Mouse (Mus musculus) adrenal gland (tissue): ENCODE measurements around the gene Tmem80.

Experiments used
- intact Hi-C: fragments of 180-260 bp; cut with DNase I; formaldehyde crosslinking; loops from one replicate; pipeline ENCODE4 v1.15.1; 2025
- long read RNA-seq, 2 experiments: library from polyadenylated mRNA; unstranded; transcript quantifications; one replicate each; pipeline ENCODE4 v2.0.0; 2020; ENCODE audit warnings: borderline replicate concordance in 1 of 2; ENCODE audit not compliant: insufficient replicate concordance in 1 of 2

Gene Tmem80
- long read RNA-seq, experiment 1, partial matches to known transcripts, result 0 of 13 reads
- long read RNA-seq, experiment 1, other reads (novel, unspliced or antisense), result 3 of 13 reads
- long read RNA-seq, experiment 2, transcript Tmem80-203 (3 exons, 669 nt), result major isoform, 11 of 17 reads
- long read RNA-seq, experiment 2, partial matches to known transcripts, result 0 of 17 reads
- long read RNA-seq, experiment 2, other reads (novel, unspliced or antisense), result 1 of 17 reads

DNA sequence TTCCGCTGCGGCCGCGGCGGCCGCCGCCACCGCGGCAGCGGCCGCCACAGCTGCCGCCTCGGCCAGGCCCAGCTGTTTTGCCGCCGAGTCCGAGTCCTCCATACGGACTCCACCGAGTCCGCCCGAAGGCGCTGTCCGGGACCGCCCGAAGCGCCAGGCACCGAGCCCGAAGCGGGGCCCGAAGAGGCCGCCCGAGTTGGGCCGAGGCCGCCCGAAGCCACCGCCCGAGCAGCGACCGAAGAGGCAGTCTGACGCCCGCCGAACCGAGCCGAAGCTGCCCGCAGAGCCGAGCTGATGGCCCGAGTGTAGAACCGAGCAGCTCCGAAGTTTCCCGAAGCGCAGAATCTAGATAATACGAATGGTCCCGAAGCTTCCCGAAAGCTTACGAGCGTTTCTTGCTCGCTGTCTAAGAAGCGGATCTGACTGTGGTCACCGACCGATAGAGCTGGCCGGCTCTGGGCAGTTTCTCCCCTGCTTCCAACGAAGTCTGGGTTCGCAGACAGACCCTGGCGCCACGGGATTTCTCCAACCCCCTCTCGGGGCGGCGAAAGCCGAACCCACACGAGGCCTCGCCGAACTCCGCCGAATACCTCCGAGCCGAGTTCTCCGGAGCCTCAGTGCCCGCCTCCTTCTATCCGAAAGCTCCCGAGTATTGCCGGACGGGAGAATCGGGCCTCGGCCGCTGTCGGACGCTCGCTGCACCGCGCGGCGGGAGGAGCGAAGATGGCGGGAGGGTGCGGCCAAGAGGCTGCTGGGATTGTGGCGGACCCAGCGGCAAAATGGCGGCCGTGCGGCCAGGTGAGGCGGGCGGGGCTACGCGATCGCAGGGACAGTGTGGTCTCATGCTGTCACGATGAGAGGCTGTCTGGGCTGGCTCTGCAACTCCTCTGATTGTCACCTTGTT, at the start of gene Tmem80, which contains the start of gene Deaf1:
Gene Tmem80, plus strand, starts transcription at position 271 of the 904 bp plus-strand sequence.
Gene Deaf1, minus strand, starts transcription at position 222 of the 904 bp plus-strand sequence.
- intact Hi-C loops, result no loop called here

DNA sequence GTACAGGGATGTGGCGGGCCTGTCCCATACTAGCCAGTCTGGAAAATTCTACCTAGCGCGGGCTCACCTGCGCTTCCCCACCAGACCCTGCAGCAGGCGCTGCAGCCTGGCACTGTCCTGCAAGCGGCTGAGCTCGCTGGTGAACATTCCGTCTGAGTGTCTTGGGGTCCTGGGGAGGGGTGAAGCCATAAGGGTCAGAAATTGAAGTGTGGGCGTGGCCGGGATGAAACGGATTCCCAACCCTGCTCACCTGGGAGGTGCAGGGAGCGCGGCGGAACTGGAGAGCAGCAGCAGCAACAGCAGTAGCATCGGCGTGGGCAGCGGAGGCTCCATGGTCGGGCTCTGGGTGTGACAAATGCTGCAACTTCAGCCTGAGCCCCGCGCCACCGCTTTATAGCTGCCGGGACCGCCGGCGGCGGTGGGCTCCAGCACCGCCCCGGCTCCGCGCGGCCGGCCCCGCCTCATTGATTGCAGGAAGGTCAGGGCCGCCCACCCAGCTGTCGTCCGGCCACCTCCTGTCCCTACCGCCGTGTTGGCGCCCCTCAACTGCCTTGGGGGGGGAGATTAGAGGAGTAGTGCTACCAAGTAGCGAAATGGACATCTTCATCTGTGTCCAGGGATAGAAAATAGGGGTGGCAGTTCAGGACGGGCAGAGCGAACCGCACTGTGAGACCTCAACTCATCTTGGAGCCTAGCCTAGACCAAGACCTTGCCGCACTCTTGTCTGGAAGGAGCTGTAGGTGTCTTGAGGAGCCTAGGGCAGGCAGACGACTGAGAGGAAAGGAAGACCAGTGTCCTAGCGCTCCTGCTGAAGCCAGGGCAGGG, 48.6 kb upstream of the Tmem80 start, which contains the start of gene Sct:
Gene Sct, minus strand, starts transcription at position 368 of the 825 bp plus-strand sequence.
- intact Hi-C loops, result loop anchor here (5.0 kb wide), 1 partner anchor 38 kb away; no protein-coding TSS in a partner anchor

DNA sequence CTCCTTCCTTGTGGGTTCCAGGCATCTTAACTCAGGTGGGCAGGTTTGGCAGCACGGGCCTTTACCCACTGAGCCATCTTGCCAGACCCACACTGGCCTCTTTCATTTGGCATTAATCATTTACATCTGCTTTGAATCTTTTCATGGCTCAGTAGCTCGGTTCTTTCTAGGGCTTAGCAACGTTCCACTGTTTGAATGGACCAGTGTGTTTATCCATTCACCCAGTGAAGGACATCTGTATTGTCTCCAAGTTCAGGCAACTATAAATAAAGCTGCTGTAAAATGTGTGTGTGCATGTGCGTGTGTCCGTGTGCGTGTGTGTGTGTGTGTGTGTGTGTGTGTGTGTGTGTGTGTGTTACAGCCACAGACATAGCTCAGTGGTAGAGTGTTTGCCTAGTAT, 46.1 kb upstream of the Tmem80 start:
- intact Hi-C loops, result no loop called here

DNA sequence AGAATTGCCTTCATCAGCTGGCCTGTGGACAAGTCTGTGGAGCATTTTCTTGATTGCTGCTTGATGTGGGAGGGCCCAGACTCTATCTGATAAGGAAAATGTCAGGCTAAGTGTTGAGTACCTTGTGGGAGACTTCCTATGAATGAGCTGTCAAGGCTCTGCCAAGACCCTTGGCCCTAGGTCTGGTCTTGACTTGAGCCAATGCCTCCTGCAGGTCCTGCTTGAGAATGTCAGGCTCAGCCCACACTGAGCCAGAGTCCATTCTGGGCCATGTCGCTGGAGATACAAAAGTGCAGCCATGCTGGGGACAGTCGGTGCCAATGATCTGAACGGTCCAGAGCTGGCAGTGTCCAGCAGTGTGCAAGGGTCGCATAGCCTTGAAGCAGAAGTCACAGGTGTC, 44.8 kb upstream of the Tmem80 start:
- intact Hi-C loops, result no loop called here

DNA sequence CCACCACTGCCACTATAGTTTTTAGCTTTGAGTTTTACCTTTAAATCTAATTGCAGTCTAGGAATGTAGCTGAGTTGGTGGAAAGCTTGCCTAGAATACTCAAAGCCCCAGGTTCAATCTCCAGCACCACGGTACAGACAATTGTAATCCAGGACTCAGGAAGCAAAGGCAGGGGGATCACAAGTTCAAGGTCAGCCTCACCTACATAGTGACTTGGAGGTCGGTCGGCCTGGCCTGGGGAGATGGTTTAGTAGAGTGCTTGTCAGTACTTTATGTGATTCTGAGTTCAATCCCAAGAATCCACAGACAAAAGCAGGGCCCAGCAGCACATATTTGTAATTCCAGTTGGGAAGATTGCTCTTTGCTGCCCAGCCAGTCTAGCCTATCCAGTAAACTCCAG, 39.5 kb upstream of the Tmem80 start:
- intact Hi-C loops, result no loop called here

DNA sequence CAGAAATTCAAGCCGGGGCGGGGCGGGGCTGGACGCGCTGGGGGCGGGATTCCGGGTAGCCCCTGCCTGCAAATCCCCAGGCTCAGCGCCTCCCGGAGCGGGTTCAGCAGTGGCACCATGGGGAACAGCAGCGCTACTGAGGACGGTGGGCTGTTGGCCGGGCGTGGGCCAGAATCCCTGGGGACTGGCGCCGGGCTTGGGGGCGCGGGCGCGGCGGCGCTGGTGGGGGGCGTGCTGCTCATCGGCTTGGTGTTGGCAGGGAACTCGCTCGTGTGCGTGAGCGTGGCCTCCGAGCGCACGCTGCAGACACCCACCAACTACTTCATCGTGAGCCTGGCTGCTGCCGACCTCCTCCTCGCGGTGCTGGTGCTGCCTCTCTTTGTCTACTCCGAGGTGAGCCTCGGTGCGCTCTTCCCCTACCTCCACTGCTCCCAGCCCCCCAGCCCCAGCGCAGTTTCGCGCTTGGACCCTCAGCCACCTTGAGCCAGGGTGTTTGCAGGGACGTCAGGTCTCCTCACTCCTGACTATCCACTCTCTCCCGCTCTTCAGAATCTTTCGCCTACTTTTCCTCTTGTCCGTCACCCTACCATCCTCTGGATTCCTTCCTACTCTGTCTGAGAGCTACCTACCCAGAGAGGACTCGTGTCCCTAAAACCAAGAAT, 35.5 kb upstream of the Tmem80 start, which contains the start of gene Drd4:
Gene Drd4, plus strand, starts transcription at position 86 of the 662 bp plus-strand sequence.
- intact Hi-C loops, result no loop called here

DNA sequence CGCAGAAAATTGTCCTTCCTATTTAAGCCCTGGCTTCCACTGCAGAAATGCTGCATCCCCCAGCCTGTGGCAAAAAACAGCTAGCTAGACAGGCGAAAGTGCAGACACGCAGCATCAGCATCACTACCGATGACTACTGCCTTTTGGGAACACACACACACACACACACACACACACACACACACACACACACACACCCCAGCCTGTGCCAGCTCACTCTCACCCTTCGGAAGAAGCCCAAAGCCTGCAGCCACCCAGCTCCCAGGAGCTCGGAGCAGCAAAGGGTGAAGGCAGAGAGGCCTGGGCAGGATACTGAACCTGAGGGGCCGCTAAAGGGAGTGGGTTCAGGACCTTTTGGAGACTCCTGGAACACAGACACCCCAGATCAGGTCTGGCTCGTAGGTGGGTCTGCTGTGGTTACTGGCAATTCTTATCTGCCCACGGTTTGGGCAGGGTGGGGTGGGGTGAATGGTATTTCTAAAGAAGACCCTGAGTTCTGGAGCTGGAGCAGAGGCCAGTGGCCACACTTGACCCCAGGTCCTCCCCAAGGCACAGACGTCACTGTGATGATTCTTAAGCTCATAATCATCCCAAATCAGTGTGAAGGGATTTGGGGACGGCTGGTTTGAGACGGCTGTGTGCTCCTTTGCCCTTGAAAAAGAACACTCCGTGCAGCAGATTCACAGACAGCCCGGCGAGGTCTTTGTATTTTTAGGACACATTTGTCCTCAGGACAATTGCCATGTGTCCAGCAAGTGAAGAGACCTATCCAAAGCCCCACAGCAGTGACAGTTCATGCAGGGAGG, 34.8 kb upstream of the Tmem80 start:
- intact Hi-C loops, result no loop called here

DNA sequence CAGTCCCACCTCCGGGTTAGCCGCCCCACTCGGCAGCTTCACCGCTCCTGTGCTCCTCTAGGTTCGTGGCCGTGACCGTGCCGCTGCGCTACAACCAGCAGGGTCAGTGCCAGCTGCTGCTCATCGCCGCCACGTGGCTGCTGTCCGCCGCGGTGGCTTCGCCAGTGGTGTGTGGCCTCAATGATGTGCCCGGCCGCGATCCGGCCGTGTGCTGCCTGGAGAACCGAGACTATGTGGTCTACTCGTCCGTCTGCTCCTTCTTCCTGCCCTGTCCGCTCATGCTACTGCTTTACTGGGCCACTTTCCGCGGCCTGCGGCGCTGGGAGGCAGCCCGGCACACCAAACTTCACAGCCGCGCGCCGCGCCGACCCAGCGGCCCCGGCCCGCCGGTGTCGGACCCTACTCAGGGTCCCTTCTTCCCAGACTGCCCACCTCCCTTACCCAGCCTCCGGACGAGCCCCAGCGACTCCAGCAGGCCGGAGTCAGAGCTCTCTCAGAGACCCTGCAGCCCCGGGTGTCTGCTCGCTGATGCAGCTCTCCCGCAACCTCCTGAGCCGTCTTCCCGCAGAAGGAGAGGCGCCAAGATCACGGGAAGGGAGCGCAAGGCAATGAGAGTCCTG, 33.6 kb upstream of the Tmem80 start:
- intact Hi-C loops, result no loop called here

DNA sequence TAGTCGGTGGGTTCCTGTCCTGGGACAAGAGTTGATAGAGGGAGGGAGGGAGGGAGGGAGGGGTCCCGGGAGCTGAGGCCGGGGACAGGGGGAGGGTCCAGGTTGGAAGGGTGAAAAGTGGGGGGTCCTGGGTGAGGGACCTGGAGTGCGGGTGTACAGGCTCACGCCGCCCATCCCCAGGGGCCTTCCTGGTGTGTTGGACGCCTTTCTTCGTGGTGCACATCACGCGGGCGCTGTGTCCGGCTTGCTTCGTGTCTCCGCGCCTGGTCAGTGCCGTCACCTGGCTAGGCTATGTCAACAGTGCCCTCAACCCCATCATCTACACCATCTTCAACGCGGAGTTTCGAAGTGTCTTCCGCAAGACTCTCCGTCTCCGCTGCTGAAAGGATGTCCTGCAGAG, 33.1 kb upstream of the Tmem80 start:
- intact Hi-C loops, result no loop called here

DNA sequence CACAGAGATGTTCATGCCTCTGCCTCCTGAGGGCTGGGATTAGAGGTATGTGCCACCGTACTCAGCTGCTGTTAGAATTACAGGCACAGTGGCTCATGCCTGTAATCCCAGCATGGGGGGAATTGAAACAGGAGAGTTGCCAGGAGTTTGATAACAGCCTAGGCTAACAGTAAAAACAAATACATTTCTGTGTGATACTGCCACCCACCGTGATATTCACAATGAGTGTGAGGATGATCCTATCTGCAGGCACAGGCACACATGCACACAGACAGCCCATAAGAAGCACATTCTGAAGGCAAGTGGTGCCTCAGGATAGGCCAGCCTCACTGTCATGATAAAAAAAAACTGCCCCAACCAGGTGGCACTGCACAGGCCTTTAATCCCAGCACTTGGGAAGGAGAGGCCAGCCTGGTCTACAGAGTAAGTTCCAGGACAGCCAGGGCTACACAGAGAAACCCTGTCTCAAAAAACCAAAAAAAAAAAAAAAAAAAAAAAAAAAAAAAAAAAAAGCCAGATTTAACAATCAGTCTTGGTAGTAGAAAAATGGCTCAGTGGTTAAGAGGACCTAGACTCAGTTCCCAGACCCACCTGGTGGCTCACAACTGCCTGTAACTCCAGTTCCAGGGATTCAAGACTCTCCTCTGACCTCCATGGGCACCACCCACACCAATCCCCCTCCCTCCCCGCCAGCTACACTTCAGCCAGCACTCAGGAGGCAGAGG, 29.5 kb upstream of the Tmem80 start:
- intact Hi-C loops, result no loop called here

DNA sequence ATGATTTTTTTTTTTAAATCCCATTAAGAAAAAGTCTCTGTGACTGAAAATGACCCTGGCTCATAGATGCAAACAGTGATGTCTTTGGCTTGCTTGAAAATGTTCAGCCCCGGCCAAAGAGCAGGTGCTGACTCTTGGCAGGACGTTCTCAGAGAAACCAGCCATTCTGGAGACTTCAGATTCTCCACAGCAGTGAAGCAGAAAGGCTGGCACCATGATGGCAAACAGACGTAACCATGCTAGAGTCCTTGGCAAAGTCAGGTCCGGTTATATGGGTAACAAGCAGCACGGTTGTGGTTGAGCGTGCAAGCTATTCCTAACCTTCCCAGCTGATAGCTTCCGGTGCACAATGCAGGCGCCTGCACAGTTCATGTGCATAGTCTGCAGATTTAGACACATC, 28.4 kb upstream of the Tmem80 start:
- intact Hi-C loops, result no loop called here

DNA sequence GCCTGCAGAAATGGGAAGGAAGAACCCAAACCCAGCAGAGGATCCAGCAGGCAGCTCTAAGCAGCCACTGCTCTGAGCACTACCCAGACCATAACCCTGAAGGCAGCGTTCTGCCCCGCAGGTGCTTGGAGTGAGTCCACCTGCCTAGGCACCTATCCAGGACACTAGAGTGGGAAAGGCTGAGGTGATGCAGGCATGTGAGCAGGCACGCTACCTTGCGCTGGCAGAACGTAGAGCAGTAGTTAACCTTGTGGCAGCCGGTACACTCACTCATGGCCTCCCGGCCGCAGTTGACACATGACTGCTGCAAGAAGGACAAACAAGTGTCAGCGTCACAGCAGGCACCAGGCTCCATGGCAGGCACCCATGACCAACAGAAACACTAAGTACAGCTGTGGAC, 26.2 kb upstream of the Tmem80 start:
- intact Hi-C loops, result no loop called here

DNA sequence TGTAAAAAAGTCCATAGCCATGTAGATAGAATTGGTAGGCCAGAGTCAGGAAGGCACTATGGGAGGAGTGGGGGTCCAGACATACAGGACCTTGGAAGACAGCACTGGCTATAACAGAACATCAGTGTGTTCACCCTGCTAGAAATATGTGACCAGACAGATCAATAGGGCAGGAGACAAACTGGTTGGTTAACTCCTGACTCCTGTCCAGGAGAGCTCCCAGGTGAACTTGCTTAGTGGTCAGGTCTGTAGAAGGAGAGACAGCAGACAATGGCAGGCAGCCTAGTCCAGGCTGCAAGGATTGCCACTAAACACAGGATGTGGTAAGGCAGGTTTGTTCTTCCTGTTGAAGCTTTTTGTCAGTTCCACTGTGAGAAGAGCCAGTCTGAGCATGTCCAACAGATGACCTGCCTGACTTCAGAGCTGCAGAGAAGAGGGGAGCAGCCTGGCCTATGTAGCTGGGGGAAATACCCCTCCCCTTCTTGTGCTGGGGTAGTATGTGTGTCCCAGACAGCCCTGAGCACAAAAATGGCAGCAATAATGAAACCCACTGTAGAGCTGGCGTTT, 24.8 kb upstream of the Tmem80 start:
- intact Hi-C loops, result no loop called here

DNA sequence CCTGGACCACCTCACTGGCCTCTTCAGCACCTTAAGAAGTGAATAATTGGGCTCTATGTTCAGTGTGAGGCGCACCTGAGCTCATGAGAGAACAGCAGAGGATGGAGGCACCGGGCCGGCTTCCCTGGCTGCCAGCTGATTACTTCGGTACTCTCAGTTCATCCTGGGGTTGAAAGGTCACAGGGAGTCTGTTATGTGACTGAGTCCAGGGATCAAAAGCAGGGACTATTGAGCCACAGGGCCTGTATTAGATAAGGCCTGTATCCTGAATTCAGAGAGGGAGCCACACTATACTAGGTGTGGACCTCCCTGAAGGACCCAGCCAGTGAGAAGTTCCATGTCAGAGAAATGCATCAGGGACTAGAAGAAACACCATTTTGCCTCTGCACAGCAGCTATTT, 23.0 kb upstream of the Tmem80 start:
- intact Hi-C loops, result no loop called here

DNA sequence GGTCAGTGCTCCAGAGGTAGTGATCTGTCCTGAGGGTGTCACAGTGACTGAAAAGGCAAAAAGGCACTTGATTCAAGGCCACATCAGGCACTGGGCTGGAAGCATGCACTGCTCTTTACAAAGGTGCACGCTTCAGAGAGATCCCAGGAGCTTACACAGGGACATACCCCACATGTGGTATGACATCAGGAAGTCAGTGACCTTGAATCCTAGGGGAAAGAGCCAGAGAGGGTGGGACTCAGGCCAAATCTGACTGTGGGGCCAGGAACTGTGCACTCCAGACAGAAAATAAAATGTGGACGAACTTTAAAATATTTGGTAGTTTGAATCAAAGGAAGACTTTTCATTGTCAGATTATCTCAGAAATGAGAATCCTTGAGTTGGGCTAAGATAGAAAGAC, 13.1 kb upstream of the Tmem80 start:
- intact Hi-C loops, result no loop called here

DNA sequence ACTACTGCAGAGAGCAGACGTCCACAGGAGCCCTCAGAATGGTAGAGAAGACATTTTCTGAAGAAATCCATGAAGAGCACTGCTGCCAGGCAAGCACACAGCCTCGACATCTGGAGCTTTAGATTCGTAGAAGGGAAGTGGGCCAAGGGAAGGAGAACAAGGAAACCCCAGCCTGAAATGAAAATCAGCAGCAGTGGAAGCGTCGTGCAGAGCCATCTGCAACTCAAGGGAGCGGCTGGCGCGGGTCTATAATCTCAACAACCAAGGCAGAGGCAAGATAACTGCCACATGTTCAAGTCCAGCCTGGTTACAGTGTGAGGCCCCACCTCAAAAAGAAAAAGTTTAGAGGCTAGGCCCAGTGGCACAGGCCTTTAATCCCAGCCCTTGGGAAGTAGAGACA, 12.5 kb upstream of the Tmem80 start:
- intact Hi-C loops, result loop anchor here (5.0 kb wide), 1 partner anchor 38 kb away; the partner anchor contains the start of genes Cdhr5 and Sct

DNA sequence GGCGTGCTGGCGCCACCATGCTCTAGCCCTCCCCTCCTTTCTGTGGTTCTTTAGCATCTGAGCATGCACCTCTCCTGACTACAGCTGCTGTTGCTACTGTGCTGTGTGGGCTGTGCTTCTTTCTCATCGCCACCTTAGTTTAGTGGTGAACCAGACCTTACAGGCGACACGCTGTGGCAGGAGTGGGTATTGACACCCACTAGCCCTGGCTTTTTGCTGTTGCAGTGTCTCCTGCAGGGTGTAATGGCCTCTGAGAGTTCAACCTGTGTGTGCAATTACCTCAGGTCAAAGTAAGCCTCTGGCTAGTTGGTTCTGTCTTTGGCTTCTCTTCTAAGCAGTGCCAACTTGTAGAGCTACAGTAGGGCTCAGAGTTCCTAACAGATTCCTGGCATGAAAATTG, 11.6 kb upstream of the Tmem80 start:
- intact Hi-C loops, result loop anchor here (5.0 kb wide), 1 partner anchor 39 kb away; the partner anchor contains the start of genes Cdhr5 and Sct

DNA sequence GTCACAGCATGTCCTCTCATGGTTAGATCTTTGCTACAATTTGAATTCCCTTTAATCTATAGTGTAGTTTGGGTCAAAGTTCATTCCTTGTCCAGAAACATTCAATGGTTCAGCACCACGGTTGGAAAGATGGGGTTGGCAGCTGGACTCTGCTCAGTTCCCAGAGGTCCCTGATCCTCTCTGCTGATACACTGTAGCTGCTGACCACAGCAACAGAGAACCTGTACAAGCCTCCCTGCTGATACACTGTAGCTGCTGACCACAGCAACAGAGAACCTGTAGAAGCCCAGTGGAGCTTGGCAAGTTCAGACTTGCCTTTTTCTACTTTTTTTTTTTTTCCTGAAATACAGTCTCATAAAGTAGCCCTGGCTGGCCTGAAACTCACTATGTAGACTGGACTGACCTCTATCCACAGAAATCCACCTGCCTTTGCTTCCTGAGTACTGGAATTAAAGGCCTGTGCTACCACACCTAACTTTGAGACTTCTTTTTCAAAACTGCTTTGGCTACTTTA, 9.9 kb upstream of the Tmem80 start:
- intact Hi-C loops, result loop anchor here (5.0 kb wide), 1 partner anchor 40 kb away; the partner anchor contains the start of genes Cdhr5 and Sct
